Mouse (Mus musculus): ENCODE results near the gene Thbs4.
"Not testable (repeated sequence)": the region's sequence is repeated elsewhere in the genome, so short reads cannot be mapped to it uniquely, and the experiment has no call there.

Gene Thbs4

GRCm38 (mm10) chr13:92794462-92795214, at the start of gene Thbs4:
TSS of gene Thbs4 (minus strand) at chr13:92794818.
- in situ Hi-C loops (cut with MboI) = no loop called here

DNA sequence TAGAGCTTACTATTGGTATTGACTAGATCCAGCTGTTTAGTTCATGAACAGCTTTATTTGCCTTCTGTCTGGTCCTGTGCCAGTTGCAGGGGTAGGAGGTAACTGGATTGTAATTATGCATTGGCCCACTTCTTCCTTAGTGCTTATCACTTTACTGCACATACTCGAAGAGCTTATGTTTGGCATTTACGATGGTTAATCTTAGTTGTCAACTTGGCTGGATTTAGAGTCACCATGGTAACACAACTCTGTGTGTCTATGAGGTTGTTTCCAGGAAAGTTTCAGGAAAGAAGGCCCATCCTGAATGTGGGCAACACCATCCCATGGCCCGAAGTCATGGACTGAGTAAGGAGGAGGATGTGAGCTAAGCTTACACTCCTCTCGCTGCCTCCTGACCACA, 38.5 kb upstream of the Thbs4 start:
- in situ Hi-C loops (cut with MboI) = no loop called here

GRCm38 (mm10) chr13:92828820-92829219, 34.2 kb upstream of the Thbs4 start:
- in situ Hi-C loops (cut with MboI) = no loop called here

- in situ Hi-C loops (cut with MboI) = no loop called here
Measured at GRCm38 (mm10) chr13:92817357-92817756, 22.7 kb upstream of the Thbs4 start.

GRCm38 (mm10) chr13:92816329-92816728, 21.7 kb upstream of the Thbs4 start:
- in situ Hi-C loops (cut with MboI) = no loop called here

GRCm38 (mm10) chr13:92810592-92810991, 16.0 kb upstream of the Thbs4 start:
- in situ Hi-C loops (cut with MboI) = not testable (repeated sequence)

- in situ Hi-C loops (cut with MboI) = no loop called here
Measured at GRCm38 (mm10) chr13:92807849-92808248, 13.2 kb upstream of the Thbs4 start.

DNA sequence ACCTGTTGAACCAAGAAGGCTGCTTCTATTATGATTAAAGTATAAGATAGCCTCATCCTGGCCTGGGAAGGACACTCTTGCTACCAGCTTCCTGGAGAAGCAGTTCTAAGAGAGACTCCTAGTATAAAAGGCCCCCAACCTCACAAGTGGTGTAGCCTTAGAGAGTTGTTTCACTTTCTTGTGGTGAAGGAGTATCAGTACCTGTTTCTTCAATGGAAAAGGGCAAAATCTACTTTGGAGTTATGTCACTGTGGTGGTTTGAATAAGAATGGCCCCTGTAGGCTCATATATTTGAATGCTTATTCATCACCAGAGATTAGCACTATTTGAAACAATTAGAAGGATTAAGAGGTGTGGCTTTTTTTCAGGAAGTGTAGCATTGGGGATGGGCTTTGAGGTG, 12.2 kb upstream of the Thbs4 start:
- in situ Hi-C loops (cut with MboI) = no loop called here

DNA sequence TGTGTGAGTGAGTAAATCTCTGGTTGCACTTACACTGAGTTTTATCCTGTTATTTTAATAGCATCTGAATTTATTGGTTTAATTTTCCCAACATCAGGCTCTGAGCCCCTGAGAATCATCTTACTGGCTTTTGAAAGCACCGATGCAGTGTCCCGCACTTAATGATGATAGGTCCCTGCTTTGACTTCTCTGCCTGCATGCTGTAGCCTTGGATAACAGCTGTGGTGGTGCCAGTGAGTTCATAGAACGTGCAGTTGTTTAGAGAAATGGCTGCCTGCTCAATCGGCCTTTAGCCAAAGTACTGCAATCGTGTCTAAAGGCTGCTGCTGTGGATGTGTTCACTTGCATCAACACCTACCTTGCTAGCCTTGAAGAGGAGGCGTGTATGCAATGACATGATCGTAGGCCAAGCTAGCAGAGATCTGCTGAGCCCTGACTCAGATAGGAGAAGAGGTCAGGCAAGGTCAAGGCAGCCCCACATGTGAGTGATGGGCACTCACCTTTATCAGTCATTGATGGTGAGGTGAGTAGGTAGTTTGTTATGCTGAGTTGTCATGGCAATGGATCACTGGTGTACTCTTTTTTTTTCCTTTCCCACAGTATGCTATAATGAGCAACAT, 4.8 kb upstream of the Thbs4 start:
- in situ Hi-C loops (cut with MboI) = no loop called here

- in situ Hi-C loops (cut with MboI) = no loop called here
Measured at GRCm38 (mm10) chr13:92798830-92799229, 4.2 kb upstream of the Thbs4 start.

DNA sequence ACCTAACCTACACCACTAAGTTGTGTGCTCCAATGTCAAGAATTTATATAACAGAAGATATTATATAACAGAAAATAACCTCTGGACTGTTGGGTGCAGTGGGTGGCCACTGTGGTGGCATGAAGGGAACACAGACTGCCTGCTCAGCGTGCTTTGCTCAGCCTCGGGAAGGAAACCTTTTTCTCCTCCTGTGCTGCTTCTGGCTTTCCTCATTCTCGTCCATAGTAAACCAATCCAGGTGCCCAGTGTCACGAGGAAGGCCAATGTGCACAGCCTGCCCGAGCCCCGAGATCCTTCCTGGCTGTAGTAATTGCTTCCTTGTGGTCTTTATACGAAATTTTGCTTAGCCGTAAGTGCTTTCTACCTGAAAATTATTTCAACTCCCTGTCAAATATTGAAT, 982 bp downstream of the Thbs4 start:
- in situ Hi-C loops (cut with MboI) = no loop called here

DNA sequence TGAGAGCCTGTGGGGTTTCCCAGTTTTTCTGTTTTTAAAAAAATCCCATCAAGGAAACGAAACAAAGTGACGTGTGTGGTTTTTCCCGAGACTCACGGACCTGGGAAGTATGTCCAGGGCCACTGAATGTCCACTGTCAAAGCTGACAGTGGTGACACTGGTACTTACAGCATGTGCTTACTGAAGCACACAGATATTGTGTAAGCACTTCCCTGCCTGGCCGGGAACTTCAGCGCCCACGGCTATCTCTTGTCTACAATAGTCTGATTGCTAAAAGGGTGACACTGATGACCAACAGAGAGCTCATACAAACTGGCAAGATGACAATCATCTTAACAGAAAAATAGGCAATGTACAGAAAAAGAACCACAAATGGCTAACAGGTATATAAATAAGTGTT, 3.1 kb downstream of the Thbs4 start:
- in situ Hi-C loops (cut with MboI) = no loop called here

DNA sequence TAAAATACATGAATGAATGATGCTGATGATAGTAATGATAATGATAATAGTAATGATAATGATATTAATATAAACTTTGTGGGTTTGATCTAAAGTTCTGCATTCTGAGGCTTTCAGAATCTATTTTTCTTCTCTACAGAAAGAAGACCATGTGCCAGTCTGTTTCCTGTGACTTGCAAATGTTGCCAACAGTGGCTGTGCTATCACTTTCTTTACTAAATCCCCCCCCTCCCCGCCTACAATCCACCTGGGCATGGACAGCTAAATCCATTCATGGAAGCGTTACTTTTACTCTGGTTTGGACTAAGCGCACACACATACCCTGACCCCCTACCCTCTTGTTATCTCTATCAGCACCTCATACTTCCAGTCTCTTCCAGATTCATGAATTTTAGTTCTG, 10.3 kb downstream of the Thbs4 start:
- in situ Hi-C loops (cut with MboI) = no loop called here

DNA sequence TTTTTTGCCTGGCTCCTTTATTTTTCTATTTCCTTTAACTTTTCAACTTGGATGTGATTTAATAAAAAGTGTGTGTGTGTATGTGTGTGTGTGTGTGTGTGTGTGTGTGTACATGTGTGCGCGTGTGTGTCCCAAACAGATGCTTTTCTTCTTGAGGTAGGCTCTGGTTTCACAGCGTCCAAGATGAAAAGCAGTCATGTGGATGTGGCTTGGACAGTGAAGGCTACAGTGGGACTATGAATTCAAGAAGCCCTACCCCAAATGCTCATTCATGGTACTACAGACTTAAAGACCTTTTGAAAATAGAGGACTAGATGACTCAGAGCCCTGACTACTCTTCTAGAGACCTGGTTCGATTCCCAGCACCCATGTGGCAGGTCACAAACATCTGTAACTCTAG, 11.1 kb downstream of the Thbs4 start:
- in situ Hi-C loops (cut with MboI) = no loop called here

- in situ Hi-C loops (cut with MboI) = no loop called here
Measured at GRCm38 (mm10) chr13:92780927-92781326, 13.7 kb downstream of the Thbs4 start.

DNA sequence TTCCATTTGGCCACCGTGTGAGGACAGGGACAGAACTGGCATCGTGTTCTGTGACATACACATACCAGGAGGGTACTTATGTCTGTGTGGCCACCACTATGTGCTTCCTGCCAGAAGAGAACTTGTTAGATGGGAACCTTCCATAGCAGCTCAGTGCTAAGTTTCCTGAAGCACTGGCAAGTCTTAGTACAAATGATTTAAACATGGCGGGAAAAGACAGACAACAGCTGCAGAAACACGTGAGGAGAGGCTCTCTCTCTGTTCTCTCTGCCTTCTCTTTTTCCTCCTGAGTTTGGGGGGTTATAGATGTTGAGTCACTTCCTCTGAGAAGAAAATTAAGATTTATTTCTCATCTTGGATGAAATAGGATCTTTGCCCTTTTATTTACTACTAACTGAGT, 14.5 kb downstream of the Thbs4 start:
- in situ Hi-C loops (cut with MboI) = no loop called here

GRCm38 (mm10) chr13:92778642-92779041, 16.0 kb downstream of the Thbs4 start:
- in situ Hi-C loops (cut with MboI) = no loop called here

DNA sequence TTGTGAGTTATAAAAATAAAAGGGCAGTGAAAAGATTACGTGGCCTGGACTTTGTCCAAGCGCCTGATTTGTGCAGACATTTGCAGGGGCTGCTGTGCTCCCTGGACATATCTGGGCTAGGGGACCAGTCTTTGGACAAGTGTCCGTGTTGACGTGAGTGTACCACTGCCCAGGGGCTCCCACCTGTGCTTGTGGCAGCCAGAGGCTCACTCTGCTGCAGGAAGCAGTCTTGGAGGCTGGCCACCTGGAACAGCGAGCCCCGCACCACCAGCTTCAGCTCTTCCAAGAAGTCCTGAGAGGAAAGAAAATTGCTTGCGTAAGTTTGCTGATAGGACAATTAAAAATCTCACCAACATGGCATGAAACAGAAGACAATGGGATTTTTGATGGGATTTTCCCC, 18.7 kb downstream of the Thbs4 start:
- in situ Hi-C loops (cut with MboI) = no loop called here

DNA sequence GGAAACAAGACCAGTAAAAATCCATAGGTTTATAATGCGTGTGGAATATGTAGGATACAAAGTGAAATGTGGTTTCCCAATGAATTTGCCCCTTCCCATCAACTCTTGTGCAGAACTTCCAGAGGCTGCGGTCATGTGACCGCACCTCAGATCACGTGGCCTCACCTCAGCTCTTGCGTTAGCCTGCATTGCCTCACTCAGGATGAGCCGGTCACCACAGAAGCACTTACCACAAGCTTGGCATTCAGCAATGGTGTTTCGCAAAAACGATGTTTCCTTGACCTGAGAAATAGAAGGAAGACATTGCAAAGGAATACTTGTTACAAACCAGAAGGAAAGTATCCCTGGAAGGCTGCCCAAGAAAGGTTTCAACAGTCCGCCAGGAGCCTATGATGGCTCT, 19.7 kb downstream of the Thbs4 start:
- in situ Hi-C loops (cut with MboI) = no loop called here

DNA sequence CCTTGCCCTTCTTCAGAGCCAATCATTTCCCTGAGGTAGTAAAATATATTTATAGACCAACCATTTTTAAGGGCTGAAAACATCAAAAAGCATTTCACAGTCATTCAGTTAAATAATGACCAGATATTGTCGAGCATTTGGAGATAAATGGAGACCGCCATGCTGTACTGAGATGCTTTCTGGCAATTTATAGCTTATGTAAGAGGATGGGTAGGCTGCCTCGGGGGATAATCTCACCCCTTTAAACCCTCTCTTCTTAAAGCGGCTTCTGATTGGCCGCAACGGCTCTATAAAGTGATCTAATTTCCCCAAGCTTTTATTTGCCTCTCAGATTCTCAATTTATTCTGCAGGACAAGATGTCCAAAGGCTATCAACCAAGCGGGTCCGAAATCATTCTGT, 22.1 kb downstream of the Thbs4 start:
- in situ Hi-C loops (cut with MboI) = no loop called here

GRCm38 (mm10) chr13:92771566-92771965, 23.1 kb downstream of the Thbs4 start:
- in situ Hi-C loops (cut with MboI) = no loop called here

- in situ Hi-C loops (cut with MboI) = no loop called here
Measured at GRCm38 (mm10) chr13:92765454-92766242, 29.0 kb downstream of the Thbs4 start.

DNA sequence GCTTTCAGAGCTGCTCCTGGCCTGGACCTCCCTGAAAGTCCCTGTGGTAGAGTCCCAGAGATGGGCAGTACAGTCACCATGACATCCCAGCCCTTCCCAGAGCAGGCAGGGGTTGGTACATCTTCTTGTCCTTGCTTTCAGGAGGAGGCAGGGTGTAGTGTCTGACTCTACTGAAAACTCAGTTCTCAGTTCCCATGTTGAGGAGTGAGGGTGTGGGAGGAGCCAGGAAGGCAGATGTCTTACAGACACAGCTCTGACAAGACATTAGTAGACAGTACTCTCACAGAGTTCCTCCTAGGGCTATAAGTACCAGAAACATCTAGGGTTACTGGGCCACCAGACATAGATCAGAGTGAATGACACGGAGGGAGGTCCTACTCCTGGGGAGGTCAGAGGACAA, 32.3 kb downstream of the Thbs4 start:
- in situ Hi-C loops (cut with MboI) = no loop called here
